30 mouse cellular contexts compared by ENCODE assay signal in genomic region chr15:62290687-62291086, GRCm38 (mm10).
"Had no signal": no experiment of that assay in that cellular context is flagged by ENCODE, and none has a peak within 500 bp of the region (broad histone marks: within the 10 kb centered on the region; RNA-seq: fewer than 3 reads in every experiment).

No protein-coding gene starts in this region.

- H3K4me3 ChIP-seq: limb, embryonic 10.5 days; limb, embryonic 12.5 days; limb, embryonic 13.5 days; limb, embryonic 15.5 days; liver, embryonic 12.5 days; liver, embryonic 13.5 days; liver, embryonic 15.5 days; lung, embryonic 15.5 days; megakaryocyte, embryonic 14.5 days; midbrain, embryonic 10.5 days; midbrain, embryonic 12.5 days; midbrain, embryonic 13.5 days; midbrain, embryonic 15.5 days; myocyte; neural tube, embryonic 12.5 days had no signal

- H3K9me3 ChIP-seq: limb, embryonic 10.5 days; limb, embryonic 12.5 days; limb, embryonic 13.5 days; limb, embryonic 15.5 days; liver, embryonic 12.5 days; liver, embryonic 13.5 days; liver, embryonic 15.5 days; lung, embryonic 15.5 days; megakaryocyte, embryonic 14.5 days; midbrain, embryonic 10.5 days; midbrain, embryonic 12.5 days; midbrain, embryonic 13.5 days; midbrain, embryonic 15.5 days; neural tube, embryonic 12.5 days had no signal

- H3K4me2 ChIP-seq: limb, embryonic 12.5 days; limb, embryonic 13.5 days; limb, embryonic 15.5 days; liver, embryonic 11.5 days; liver, embryonic 12.5 days; liver, embryonic 13.5 days; liver, embryonic 15.5 days; lung, embryonic 14.5 days; lung, embryonic 15.5 days; midbrain, embryonic 11.5 days; midbrain, embryonic 12.5 days; midbrain, embryonic 13.5 days; midbrain, embryonic 15.5 days; neural tube, embryonic 12.5 days had no signal

- H3K36me3 ChIP-seq: limb, embryonic 10.5 days; limb, embryonic 12.5 days; limb, embryonic 13.5 days; limb, embryonic 15.5 days; liver, embryonic 12.5 days; liver, embryonic 13.5 days; liver, embryonic 15.5 days; lung, embryonic 15.5 days; midbrain, embryonic 10.5 days; midbrain, embryonic 12.5 days; midbrain, embryonic 13.5 days; midbrain, embryonic 15.5 days; neural tube, embryonic 12.5 days had no signal

- H3K27me3 ChIP-seq: limb, embryonic 12.5 days; limb, embryonic 13.5 days; limb, embryonic 15.5 days; liver, embryonic 12.5 days; liver, embryonic 13.5 days; liver, embryonic 15.5 days; lung, embryonic 15.5 days; midbrain, embryonic 12.5 days; midbrain, embryonic 13.5 days; midbrain, embryonic 15.5 days; neural tube, embryonic 12.5 days had no signal

- H3K27ac ChIP-seq: limb, embryonic 10.5 days; limb, embryonic 12.5 days; limb, embryonic 13.5 days; limb, embryonic 15.5 days; liver, embryonic 12.5 days; liver, embryonic 13.5 days; liver, embryonic 14.5 days; liver, embryonic 15.5 days; lung, embryonic 15.5 days; macrophage; midbrain, embryonic 10.5 days; midbrain, embryonic 12.5 days; midbrain, embryonic 13.5 days; midbrain, embryonic 15.5 days; neural tube, embryonic 12.5 days had no signal

- DNase-seq: left cerebral cortex, postnatal 4 days; liver; liver, embryonic 13.5 days; liver, postnatal 0 days; lung, adult 18-20 months; lung, adult 2 months; lung, embryonic 14.5 days; lung, postnatal 10 days; lung, postnatal 14 days; lung, postnatal 36 days; lung, postnatal 4 days; midbrain, embryonic 14.5 days had no signal

- H3K4me1 ChIP-seq: neural tube, embryonic 12.5 days had no signal

- H3K9ac ChIP-seq: limb, embryonic 12.5 days; limb, embryonic 13.5 days; limb, embryonic 15.5 days; liver, embryonic 12.5 days; liver, embryonic 13.5 days; liver, embryonic 14.5 days; liver, embryonic 15.5 days; liver, postnatal 0 days; lung, embryonic 14.5 days; lung, embryonic 15.5 days; midbrain, embryonic 12.5 days; midbrain, embryonic 13.5 days; midbrain, embryonic 15.5 days; neural tube, embryonic 12.5 days had no signal
